Mouse (Mus musculus): ENCODE measurements at regions not wholly inside any gene's neighbourhood (a gene's known extent, or its start where the extent isn't known, plus 50 kb on each side); places are given as distances from the start of the nearest gene placed in this dataset.

DNA sequence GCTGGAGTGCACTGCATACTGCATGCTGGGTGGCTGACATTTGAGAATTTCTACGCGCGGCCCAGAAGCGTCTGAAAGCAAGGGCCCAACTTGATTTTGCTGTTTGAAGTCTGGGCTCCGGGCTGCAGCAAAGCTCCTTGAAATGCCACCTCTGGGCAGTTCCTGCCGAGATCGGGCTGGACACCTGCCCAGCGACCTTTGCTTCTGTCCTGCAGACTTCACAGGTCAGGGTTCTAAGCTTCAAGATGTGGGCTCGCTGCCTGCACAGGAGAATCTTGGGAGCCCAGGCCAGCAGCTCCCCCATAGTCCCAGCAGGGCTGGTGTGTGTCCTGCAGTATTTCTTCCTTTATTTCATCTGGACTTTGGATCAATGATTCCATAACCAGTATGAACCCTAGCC, 57.1 kb upstream of the A230072I06Rik start:
- no peak for DNase-seq (ENCODE audit: low read depth in 2 of 2, low spot score in 2 of 2)

DNA sequence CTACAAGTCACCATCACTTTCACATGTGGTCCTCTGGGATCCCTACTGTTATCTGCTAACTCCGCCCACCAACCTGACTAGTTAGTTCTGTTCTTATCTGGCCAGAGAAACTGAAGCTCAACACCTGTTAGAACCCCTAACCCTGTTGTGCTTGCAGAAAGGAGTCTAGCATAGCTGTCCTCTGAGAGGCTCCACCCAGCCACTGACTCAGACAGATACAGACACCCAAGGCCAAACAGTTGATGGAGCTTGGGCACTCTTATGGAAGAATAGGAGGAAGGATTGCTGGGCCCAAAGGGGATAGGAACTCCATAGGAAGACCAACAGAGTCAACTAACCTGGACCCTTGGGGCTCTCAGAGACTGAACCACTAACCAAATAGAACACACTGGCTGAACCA, 55.2 kb upstream of the A230072I06Rik start:
- DNase-seq (ENCODE audit: low read depth in 2 of 2, low spot score in 2 of 2) = no peak

All from CD8-positive naive resting alpha-beta T cell, adult 2 months (primary cell).